Mouse (Mus musculus): ENCODE measurements at regions not wholly inside any gene's neighbourhood (a gene's known extent, or its start where the extent isn't known, plus 50 kb on each side); places are given as distances from the start of the nearest gene placed in this dataset.
A peak's percentile ranks its signal among the peaks of the same experiment; 100 is the strongest.

GRCm38 (mm10) chr5:75800040-75800989 lies 177.9 kb downstream of the Kdr start:
- H3K4me3 ChIP-seq: no peak overlapping the region
- no peaks in the 10 kb centered on the region for H3K36me3 ChIP-seq
- H3K9me3 ChIP-seq (replicated peaks): no peaks in the 10 kb centered on the region; the same call in 1 of the 2 replicates
- no peaks in the 10 kb centered on the region for H3K27me3 ChIP-seq
- ATAC-seq (ENCODE audit: low FRiP score): no peak
- peaks cover 4% of the 10 kb centered on the region; the same call in 1 of the 2 replicates for H3K4me1 ChIP-seq
- no peak overlapping the region for H3K4me2 ChIP-seq (replicated peaks)
- H3K27ac ChIP-seq: no peak overlapping the region
- WGBS: 63% methylated on average over 18 of the region's 18 CpGs
- H3K9ac ChIP-seq: no peak overlapping the region

DNA sequence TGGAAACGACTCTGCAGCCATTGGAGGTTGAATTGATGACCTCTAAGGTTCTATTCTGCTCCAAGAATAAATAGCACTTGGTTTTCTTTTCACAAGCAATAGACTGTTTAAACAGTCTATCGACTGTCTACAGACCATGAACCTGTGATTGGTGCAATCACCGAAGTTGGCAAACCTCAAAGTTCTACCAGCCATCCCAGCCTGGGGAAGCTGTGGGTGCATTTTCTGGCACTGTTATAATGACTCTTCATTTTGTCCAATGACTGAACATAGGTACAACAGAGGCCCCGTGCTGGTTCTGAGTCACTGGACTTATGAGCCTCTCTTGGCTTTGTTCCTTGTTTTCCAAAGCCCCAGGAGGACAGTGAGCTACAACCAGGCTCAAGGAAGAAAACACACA lies 178.6 kb downstream of the Kdr start:
- ATAC-seq (ENCODE audit: low FRiP score): no peak
- H3K4me2 ChIP-seq (replicated peaks): no peak overlapping the region
- H3K27ac ChIP-seq: no peak overlapping the region
- H3K36me3 ChIP-seq: no peaks in the 10 kb centered on the region
- H3K4me3 ChIP-seq: no peak overlapping the region
- no peak overlapping the region for H3K9ac ChIP-seq
- no peaks in the 10 kb centered on the region for H3K27me3 ChIP-seq
- H3K4me1 ChIP-seq: peaks cover 4% of the 10 kb centered on the region; the same call in 1 of the 2 replicates
- no peaks in the 10 kb centered on the region for H3K9me3 ChIP-seq (replicated peaks)
- 79% methylated on average over 4 of the region's 4 CpGs for WGBS

DNA sequence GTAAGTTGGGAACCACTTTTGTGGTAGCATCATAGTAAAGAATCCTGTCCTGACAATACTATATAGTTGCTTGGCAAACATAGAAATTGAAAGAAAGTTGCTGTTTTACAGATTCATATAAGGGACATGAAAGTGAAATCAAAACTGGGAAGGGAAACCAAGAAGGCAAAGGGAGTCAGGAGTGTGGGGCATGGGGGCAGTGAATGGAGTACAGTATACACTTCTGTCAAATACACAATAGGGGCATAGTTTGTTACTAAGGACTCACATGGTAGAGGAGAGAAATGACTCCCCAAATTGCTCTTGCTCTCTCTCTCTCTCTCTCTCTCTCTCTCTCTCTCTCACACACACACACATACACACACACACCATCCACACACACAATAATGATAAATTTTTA lies 185.1 kb downstream of the Kdr start:
- no peaks in the 10 kb centered on the region for H3K4me1 ChIP-seq
- no peaks in the 10 kb centered on the region for H3K9me3 ChIP-seq (replicated peaks)
- no peak overlapping the region for H3K27ac ChIP-seq
- no peaks in the 10 kb centered on the region for H3K36me3 ChIP-seq
- no peak for ATAC-seq (ENCODE audit: low FRiP score)
- no peak overlapping the region for H3K4me2 ChIP-seq (replicated peaks)
- no peak overlapping the region for H3K4me3 ChIP-seq
- H3K27me3 ChIP-seq: no peaks in the 10 kb centered on the region
- no peak overlapping the region for H3K9ac ChIP-seq

DNA sequence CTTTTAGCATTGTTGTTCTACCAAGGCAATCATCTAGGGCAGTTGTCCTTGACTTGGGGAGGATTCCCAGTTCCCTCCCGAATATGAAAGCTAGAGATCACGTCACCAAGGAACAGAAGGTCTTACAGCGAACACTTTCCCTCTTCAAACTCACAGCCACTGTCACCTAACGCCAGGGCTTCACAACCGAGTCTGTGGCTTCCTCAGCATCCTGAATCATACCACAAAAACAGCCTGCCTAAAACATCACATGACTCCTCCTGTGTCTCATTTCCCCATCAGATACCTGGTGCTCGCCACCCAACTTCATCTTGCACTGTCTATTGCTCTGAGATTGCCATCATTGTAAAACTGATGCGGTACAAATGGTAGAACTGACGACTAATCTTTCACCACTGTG lies 186.5 kb downstream of the Kdr start:
- Histone ChIP-seq H3K9me3 (replicated peaks) (no peaks in the 10 kb centered on the region), H3K27ac (no peak overlapping the region), H3K9ac (no peak overlapping the region), H3K27me3 (no peaks in the 10 kb centered on the region), H3K36me3 (no peaks in the 10 kb centered on the region), H3K4me3 (no peak overlapping the region), H3K4me2 (replicated peaks) (no peak overlapping the region), H3K4me1 (0 out of 2 replicates have a peak, but pooled peaks cover 2% of the 10 kb centered on the region)
- WGBS: 90% methylated on average over 8 of the region's 8 CpGs
- no peak for ATAC-seq (ENCODE audit: low FRiP score)

GRCm38 (mm10) chr5:75788087-75788486 lies 190.2 kb downstream of the Kdr start:
- no peak overlapping the region for H3K4me2 ChIP-seq (replicated peaks)
- H3K4me1 ChIP-seq: 0 out of 2 replicates have a peak, but pooled peaks cover 2% of the 10 kb centered on the region
- H3K9me3 ChIP-seq (replicated peaks): no peaks in the 10 kb centered on the region
- 34% methylated on average over 3 of the region's 3 CpGs for WGBS
- ATAC-seq (ENCODE audit: low FRiP score): no peak
- H3K9ac ChIP-seq: no peak overlapping the region
- no peak overlapping the region for H3K27ac ChIP-seq
- H3K4me3 ChIP-seq: no peak overlapping the region
- no peaks in the 10 kb centered on the region for H3K36me3 ChIP-seq
- no peaks in the 10 kb centered on the region for H3K27me3 ChIP-seq

- H3K9ac ChIP-seq: no peak overlapping the region
- no peak overlapping the region for H3K27ac ChIP-seq
- 0 out of 2 replicates have a peak, but pooled peaks cover 2% of the 10 kb centered on the region for H3K4me1 ChIP-seq
- no peak for ATAC-seq (ENCODE audit: low FRiP score)
- no peak overlapping the region for H3K4me3 ChIP-seq
- no peaks in the 10 kb centered on the region for H3K9me3 ChIP-seq (replicated peaks)
- H3K27me3 ChIP-seq: no peaks in the 10 kb centered on the region
- H3K4me2 ChIP-seq (replicated peaks): no peak overlapping the region
- no peaks in the 10 kb centered on the region for H3K36me3 ChIP-seq
- WGBS: 94% methylated on average over 3 of the region's 3 CpGs
Measured at GRCm38 (mm10) chr5:75786196-75786595, 192.1 kb downstream of the Kdr start.

DNA sequence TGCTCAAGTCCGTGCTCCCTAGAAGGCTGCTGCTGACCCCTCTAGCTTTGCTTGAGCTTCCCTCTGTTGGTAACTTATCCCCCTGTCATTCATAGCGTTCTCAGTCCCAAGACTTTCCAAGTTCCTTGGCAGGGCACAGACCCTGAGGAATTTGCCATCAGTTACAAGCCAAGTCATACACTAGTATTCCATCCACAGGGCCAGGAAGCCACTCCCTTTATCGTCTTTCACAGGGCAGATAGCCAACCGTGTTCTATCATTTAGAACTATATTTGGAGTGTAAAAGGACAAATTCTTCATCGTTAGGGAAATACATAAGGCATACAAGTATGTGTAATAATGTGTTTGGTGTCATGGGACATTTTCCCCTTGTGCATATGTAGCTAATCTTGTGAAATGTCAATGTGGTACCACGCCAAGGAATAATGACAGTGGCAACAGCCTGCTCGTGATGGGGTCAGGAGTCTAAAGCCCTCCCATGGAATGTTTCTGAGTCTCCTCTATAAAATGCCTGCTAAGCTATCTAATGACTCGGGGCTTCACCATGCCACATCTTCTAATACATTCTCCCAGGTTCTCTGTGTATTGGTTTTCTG lies 193.2 kb downstream of the Kdr start:
- no peak overlapping the region for H3K4me3 ChIP-seq
- H3K27me3 ChIP-seq: no peaks in the 10 kb centered on the region
- no peak for ATAC-seq (ENCODE audit: low FRiP score)
- H3K4me2 ChIP-seq (replicated peaks): no peak overlapping the region
- WGBS: 87% methylated on average over 8 of the region's 8 CpGs
- no peak overlapping the region for H3K27ac ChIP-seq
- peak overlapping the region; percentile 8; the same call in 1 of the 2 replicates for H3K9ac ChIP-seq
- H3K4me1 ChIP-seq: 0 out of 2 replicates have a peak, but pooled peaks cover 2% of the 10 kb centered on the region
- no peaks in the 10 kb centered on the region for H3K9me3 ChIP-seq (replicated peaks)
- H3K36me3 ChIP-seq: no peaks in the 10 kb centered on the region

GRCm38 (mm10) chr5:75770592-75770991 lies 195.9 kb downstream of the Kit start:
- no peaks in the 10 kb centered on the region for H3K27me3 ChIP-seq
- no peak overlapping the region for H3K4me2 ChIP-seq (replicated peaks)
- no peak for ATAC-seq (ENCODE audit: low FRiP score)
- H3K4me1 ChIP-seq: no peaks in the 10 kb centered on the region
- H3K4me3 ChIP-seq: no peak overlapping the region
- H3K36me3 ChIP-seq: no peaks in the 10 kb centered on the region
- 80% methylated on average over 5 of the region's 5 CpGs for WGBS
- no peak overlapping the region for H3K9ac ChIP-seq
- H3K27ac ChIP-seq: no peak overlapping the region
- no peaks in the 10 kb centered on the region for H3K9me3 ChIP-seq (replicated peaks)

- H3K4me2 ChIP-seq (replicated peaks): no peak overlapping the region
- H3K4me3 ChIP-seq: no peak overlapping the region
- H3K36me3 ChIP-seq: no peaks in the 10 kb centered on the region
- H3K27ac ChIP-seq: no peak overlapping the region
- H3K4me1 ChIP-seq: peaks cover 5% of the 10 kb centered on the region; the same call in 1 of the 2 replicates
- no peaks in the 10 kb centered on the region for H3K27me3 ChIP-seq
- WGBS: 90% methylated on average over 1 of the region's 1 CpGs
- no peak overlapping the region for H3K9ac ChIP-seq
- no peaks in the 10 kb centered on the region for H3K9me3 ChIP-seq (replicated peaks)
- ATAC-seq (ENCODE audit: low FRiP score): no peak
Measured at GRCm38 (mm10) chr5:75767213-75767612, 192.5 kb downstream of the Kit start.

GRCm38 (mm10) chr5:75762374-75762773 lies 187.7 kb downstream of the Kit start:
- 62% methylated on average over 6 of the region's 6 CpGs for WGBS
- H3K9me3 ChIP-seq (replicated peaks): no peaks in the 10 kb centered on the region
- no peak overlapping the region for H3K4me2 ChIP-seq (replicated peaks)
- no peaks in the 10 kb centered on the region for H3K27me3 ChIP-seq
- no peak overlapping the region for H3K4me3 ChIP-seq
- no peak overlapping the region for H3K9ac ChIP-seq
- peak overlapping the region; percentile 30; the same call in 1 of the 2 replicates for H3K27ac ChIP-seq
- H3K4me1 ChIP-seq: peaks cover 8% of the 10 kb centered on the region; the same call in 1 of the 2 replicates
- ATAC-seq (ENCODE audit: low FRiP score): no peak
- no peaks in the 10 kb centered on the region for H3K36me3 ChIP-seq

GRCm38 (mm10) chr5:75761459-75762310 lies 187.0 kb downstream of the Kit start:
- Histone ChIP-seq H3K4me3 (no peak overlapping the region), H3K9ac (no peak overlapping the region), H3K36me3 (no peaks in the 10 kb centered on the region), H3K4me1 (peaks cover 8% of the 10 kb centered on the region; the same call in 1 of the 2 replicates), H3K27ac (peak overlapping the region; percentile 30; the same call in 1 of the 2 replicates), H3K4me2 (replicated peaks) (no peak overlapping the region), H3K27me3 (no peaks in the 10 kb centered on the region), H3K9me3 (replicated peaks) (no peaks in the 10 kb centered on the region)
- no peak for ATAC-seq (ENCODE audit: low FRiP score)
- 82% methylated on average over 11 of the region's 11 CpGs for WGBS

DNA sequence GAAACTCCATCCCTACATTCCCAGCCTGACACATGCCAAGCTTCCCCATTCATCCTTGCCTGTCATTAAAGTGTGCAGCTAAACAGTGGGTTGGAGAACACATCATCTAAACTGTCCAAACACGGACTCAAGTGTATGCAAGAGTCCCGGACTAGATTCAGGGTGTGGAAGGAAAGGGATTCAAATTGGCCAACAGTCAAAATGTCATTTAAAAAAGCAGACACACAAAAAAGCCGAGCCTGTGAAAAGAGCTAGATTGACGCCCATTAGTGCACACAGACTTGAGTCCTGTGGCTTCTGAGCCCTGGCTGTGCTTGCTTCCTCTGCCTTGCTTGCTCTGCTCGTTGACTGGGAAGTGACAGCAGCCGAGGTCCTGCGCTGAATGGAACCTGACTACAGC lies 181.5 kb downstream of the Kit start:
- no peaks in the 10 kb centered on the region for H3K36me3 ChIP-seq
- peaks cover 10% of the 10 kb centered on the region; the same call in 1 of the 2 replicates for H3K4me1 ChIP-seq
- no peak overlapping the region for H3K4me3 ChIP-seq
- WGBS: 69% methylated on average over 7 of the region's 7 CpGs
- no peaks in the 10 kb centered on the region for H3K27me3 ChIP-seq
- H3K9ac ChIP-seq: no peak overlapping the region
- no peak overlapping the region for H3K4me2 ChIP-seq (replicated peaks)
- ATAC-seq (ENCODE audit: low FRiP score): no peak
- H3K27ac ChIP-seq: no peak overlapping the region
- H3K9me3 ChIP-seq (replicated peaks): no peaks in the 10 kb centered on the region

Measured in hindbrain, embryonic 12.5 days (tissue).